Mouse (Mus musculus) inflammation-experienced regulatory T-cells (primary cell): Measurements from ENCODE around the gene Pcbd2. TPM values are rescaled to one million over a fixed set of nuclear protein-coding genes. Genes with fewer than 3 reads are reported as not detected.

Experiments
- polyA plus RNA-seq, 2 experiments: library from polyadenylated mRNA; unstranded; fragments of 100-300 nt; shearing (Covaris generic); gene quantifications; one replicate each; pipeline ENCODE4 v1.2.1; 2017

Pcbd2 gene
- polyA plus RNA-seq = 10 to 100 TPM; 50.3 to 54.4 TPM

GRCm38 (mm10) chr13:55727120-55727838, at the start of gene Pcbd2:
Pcbd2 (plus strand) TSS chr13:55727368.

GRCm38 (mm10) chr13:55692535-55693242, 34.5 kb upstream of the Pcbd2 start, which contains the start of gene B230219D22Rik:
B230219D22Rik (plus strand) TSS chr13:55693124.

GRCm38 (mm10) chr13:55714501-55715166, 12.5 kb upstream of the Pcbd2 start, which contains the start of gene Txndc15:
Txndc15 (plus strand) TSS chr13:55714650.

DNA sequence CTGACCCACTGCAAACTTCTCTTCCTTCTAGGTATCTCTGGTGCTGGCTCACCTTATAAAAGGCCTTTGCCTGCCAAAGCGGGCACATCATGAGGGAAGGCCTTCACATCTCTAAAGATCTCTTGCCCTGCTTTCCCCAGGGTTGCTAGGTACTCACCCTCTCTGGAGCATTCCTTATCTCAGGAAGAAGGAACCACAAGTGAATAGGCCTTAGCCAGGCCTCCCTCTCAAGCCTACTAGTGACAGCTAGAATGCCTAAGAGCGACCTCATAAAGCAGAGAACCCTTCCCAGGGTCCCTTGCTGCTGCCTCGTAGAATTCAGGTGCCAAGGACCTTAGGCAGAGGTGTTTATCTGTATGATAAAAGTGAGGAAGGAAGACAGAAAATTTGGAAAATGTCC, 57.1 kb downstream of the Pcbd2 start, which contains the start of gene Catsper3:
TSS of gene Catsper3 (plus strand) at position 301 of the 400 bp plus-strand sequence.

Other genes starting within 250 kb of the Pcbd2 start
- gene Dbn1, start 239.3 kb upstream of the Pcbd2 start, polyA plus RNA-seq = not detected
- gene Pdlim7, start 213.7 kb upstream of the Pcbd2 start, polyA plus RNA-seq = 10 to 100 TPM; 14.8 to 15.1 TPM
- 1 to 10 TPM; 2.4 to 8.6 TPM for gene Dok3, start 198.1 kb upstream of the Pcbd2 start, polyA plus RNA-seq
- 10 to 100 TPM; 78.5 to 92.3 TPM for gene Ddx41, start 190.7 kb upstream of the Pcbd2 start, polyA plus RNA-seq
- gene Fam193b, start 156.2 kb upstream of the Pcbd2 start, polyA plus RNA-seq = 10 to 100 TPM; 53.3 to 66.9 TPM
- gene Tmed9, start 153.6 kb upstream of the Pcbd2 start, polyA plus RNA-seq = 100 to 1,000 TPM; 266 to 288 TPM
- gene B4galt7, start 127.5 kb upstream of the Pcbd2 start, polyA plus RNA-seq = 10 to 100 TPM; 37.2 to 52.2 TPM
- 10 to 100 TPM; 32.7 to 40.6 TPM for gene Caml, start 104.4 kb upstream of the Pcbd2 start, polyA plus RNA-seq
- gene Ddx46, start 92.3 kb upstream of the Pcbd2 start, polyA plus RNA-seq = 10 to 100 TPM; 60.5 to 74.3 TPM
- 10 to 100 TPM; 19.0 to 26.0 TPM for gene B230219D22Rik, start 34.2 kb upstream of the Pcbd2 start, polyA plus RNA-seq
- gene Txndc15, start 12.7 kb upstream of the Pcbd2 start, polyA plus RNA-seq = 10 to 100 TPM; 51.4 to 65.6 TPM
- gene Catsper3, start 57.2 kb downstream of the Pcbd2 start, polyA plus RNA-seq = 1 to 10 TPM in 1 of 2 experiments, not detected in 1; 1.6 TPM
- gene Pitx1, start 108.8 kb downstream of the Pcbd2 start, polyA plus RNA-seq = under 1 TPM in 1 of 2 experiments, not detected in 1; 0.77 TPM